Mouse (Mus musculus): ENCODE measurements around the gene Ctrc.

DNA sequence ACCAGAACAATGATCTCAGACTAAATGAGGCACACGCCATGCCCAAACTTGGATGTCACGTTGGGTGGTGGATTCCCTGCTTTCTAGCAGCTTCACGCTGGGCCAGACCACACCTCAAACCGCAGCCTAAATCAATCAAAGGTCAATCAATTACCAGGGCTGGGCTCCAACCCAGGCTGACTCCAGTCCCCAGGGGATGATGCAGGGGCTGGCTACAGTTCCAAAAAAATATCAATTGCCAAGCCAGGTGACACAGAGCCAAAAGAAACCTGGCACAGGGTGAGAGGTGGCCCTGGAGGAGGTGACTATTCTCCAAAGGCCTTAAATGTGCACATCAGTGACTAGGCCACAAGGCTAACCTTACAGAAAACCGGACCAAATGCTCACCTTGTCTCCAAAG lies 19.4 kb upstream of the Ctrc start:
- TF ChIP-seq CTCF (conservative IDR thresholded peaks at IDR 0.05; ENCODE audit: low read length): no peak
- TF ChIP-seq NANOG (IDR thresholded peaks at IDR 0.05; ENCODE audit: borderline replicate concordance, low read length): no peak
- TF ChIP-seq POU5F1 (IDR thresholded peaks at IDR 0.05; ENCODE audit: borderline replicate concordance, low read length): no peak

Measured in E14TG2a.4 (cell line).